Mouse (Mus musculus) cerebellum, postnatal 10 days (tissue): ENCODE results near the gene Olfr1491.

Experiments used
- DNase-seq, 2 experiments: peaks; one replicate each; pipeline ENCODE4 v3.0.0; 2021; ENCODE audit warnings: mixed read lengths in 2 of 2

The Olfr1491 gene

GRCm38 (mm10) chr19:13696968-13697367, at the start of gene Olfr1491:
Olfr1491 (plus strand) TSS chr19:13697268.
- DNase-seq = no peak

- no peak for DNase-seq
Measured at GRCm38 (mm10) chr19:13650791-13651190, 46.3 kb upstream of the Olfr1491 start, which contains the start of gene Olfr1490. Olfr1490 (plus strand) TSS chr19:13651091.

- no peak for DNase-seq
Measured at GRCm38 (mm10) chr19:13722978-13723377, 25.9 kb downstream of the Olfr1491 start, which contains the start of gene Olfr1493-ps1. Olfr1493-ps1 (plus strand) TSS chr19:13723278.

GRCm38 (mm10) chr19:13739428-13739827, 42.4 kb downstream of the Olfr1491 start, which contains the start of gene Olfr1494:
Olfr1494 (plus strand) TSS chr19:13739728.
- no peak for DNase-seq

GRCm38 (mm10) chr19:13749366-13749765, 52.3 kb downstream of the Olfr1491 start:
- DNase-seq = peak; percentile 59 to 73
